Mouse (Mus musculus): ENCODE measurements around the gene Arg2. TPM values are rescaled to one million over a fixed set of nuclear protein-coding genes. Genes with fewer than 3 reads are reported as not detected.

Gene Arg2
- polyA plus RNA-seq, 1 experiment: not detected

- H3K4me3 ChIP-seq (ENCODE audit: insufficient read depth, low read length): peak overlapping the region; percentile 17
- peaks cover 8% of the 10 kb centered on the region for H3K4me1 ChIP-seq (ENCODE audit: control insufficient read depth, insufficient read depth, low read length)
- TF ChIP-seq POLR2A (IDR thresholded peaks at IDR 0.05; ENCODE audit: low read depth, low read length) (no peak), CTCF (IDR thresholded peaks at IDR 0.05; ENCODE audit: borderline replicate concordance, insufficient read depth, low read length) (no peak)
- H3K27ac ChIP-seq (ENCODE audit: insufficient read depth, low read length): no peak overlapping the region
These were observed 650 bp downstream of the Arg2 start for GRCm38 (mm10) chr12:79131178-79131675.

- H3K4me3 ChIP-seq (ENCODE audit: insufficient read depth, low read length): no peak overlapping the region
- TF ChIP-seq POLR2A (IDR thresholded peaks at IDR 0.05; ENCODE audit: low read depth, low read length): no peak
- TF ChIP-seq CTCF (IDR thresholded peaks at IDR 0.05; ENCODE audit: borderline replicate concordance, insufficient read depth, low read length): no peak
- H3K27ac ChIP-seq (ENCODE audit: insufficient read depth, low read length): no peak overlapping the region
- peaks cover 8% of the 10 kb centered on the region for H3K4me1 ChIP-seq (ENCODE audit: control insufficient read depth, insufficient read depth, low read length)
These were observed 1.3 kb downstream of the Arg2 start for GRCm38 (mm10) chr12:79131706-79132460.

GRCm38 (mm10) chr12:79134676-79135075 lies 4.1 kb downstream of the Arg2 start:
- H3K27ac ChIP-seq (ENCODE audit: insufficient read depth, low read length): no peak overlapping the region
- no peak for TF ChIP-seq POLR2A (IDR thresholded peaks at IDR 0.05; ENCODE audit: low read depth, low read length)
- TF ChIP-seq CTCF (IDR thresholded peaks at IDR 0.05; ENCODE audit: borderline replicate concordance, insufficient read depth, low read length): no peak
- H3K4me3 ChIP-seq (ENCODE audit: insufficient read depth, low read length): no peak overlapping the region
- H3K4me1 ChIP-seq (ENCODE audit: control insufficient read depth, insufficient read depth, low read length): peaks cover 8% of the 10 kb centered on the region

DNA sequence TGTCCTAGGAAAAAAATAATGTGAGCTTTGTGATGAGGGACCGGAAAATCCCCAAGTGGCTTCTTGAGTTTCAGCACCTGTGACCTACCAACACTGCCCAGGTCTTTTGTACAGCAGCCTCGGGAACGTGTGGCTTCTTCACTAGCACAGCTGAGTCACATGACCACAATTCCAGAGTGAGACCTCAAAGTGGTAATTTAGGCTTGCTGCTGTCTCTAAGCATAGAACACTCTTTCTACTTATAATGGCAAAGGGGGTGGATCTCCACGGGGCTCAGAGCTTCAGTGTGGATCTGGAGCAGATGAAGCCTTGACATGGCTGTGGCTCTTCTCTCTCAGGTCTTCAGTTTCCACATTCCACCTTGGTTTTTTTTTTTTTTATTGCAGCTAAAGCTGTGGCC lies 4.5 kb downstream of the Arg2 start:
- Histone ChIP-seq H3K4me3 (ENCODE audit: insufficient read depth, low read length) (no peak overlapping the region), H3K4me1 (ENCODE audit: control insufficient read depth, insufficient read depth, low read length) (peaks cover 8% of the 10 kb centered on the region), H3K27ac (ENCODE audit: insufficient read depth, low read length) (no peak overlapping the region)
- TF ChIP-seq POLR2A (IDR thresholded peaks at IDR 0.05; ENCODE audit: low read depth, low read length) (no peak), CTCF (IDR thresholded peaks at IDR 0.05; ENCODE audit: borderline replicate concordance, insufficient read depth, low read length) (no peak)

DNA sequence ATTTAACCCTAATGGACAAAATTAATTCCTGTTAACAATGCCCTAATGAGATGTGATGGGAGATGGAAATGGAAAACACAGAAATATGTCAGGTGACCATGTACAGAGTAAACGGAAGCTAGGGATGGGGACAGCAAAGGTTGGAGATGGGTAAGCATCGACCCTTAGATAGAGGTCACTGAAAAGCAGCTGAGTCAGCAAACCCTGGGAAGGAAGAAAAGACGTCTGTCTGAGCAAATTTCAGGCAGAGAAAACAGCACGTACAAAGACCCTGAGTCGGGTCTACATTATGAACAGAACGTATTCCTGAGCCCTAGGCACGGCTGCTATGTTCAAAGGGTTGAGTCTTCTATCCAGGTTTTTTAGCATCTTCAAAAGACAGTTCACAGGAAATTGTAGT lies 6.4 kb downstream of the Arg2 start:
- Histone ChIP-seq H3K4me1 (ENCODE audit: control insufficient read depth, insufficient read depth, low read length) (peaks cover 4% of the 10 kb centered on the region), H3K27ac (ENCODE audit: insufficient read depth, low read length) (no peak overlapping the region), H3K4me3 (ENCODE audit: insufficient read depth, low read length) (no peak overlapping the region)
- no peak for TF ChIP-seq POLR2A (IDR thresholded peaks at IDR 0.05; ENCODE audit: low read depth, low read length)
- no peak for TF ChIP-seq CTCF (IDR thresholded peaks at IDR 0.05; ENCODE audit: borderline replicate concordance, insufficient read depth, low read length)

- Histone ChIP-seq H3K27ac (ENCODE audit: insufficient read depth, low read length) (no peak overlapping the region), H3K4me3 (ENCODE audit: insufficient read depth, low read length) (no peak overlapping the region), H3K4me1 (ENCODE audit: control insufficient read depth, insufficient read depth, low read length) (no peaks in the 10 kb centered on the region)
- TF ChIP-seq CTCF (IDR thresholded peaks at IDR 0.05; ENCODE audit: borderline replicate concordance, insufficient read depth, low read length) (no peak), POLR2A (IDR thresholded peaks at IDR 0.05; ENCODE audit: low read depth, low read length) (no peak)
These were observed 8.4 kb downstream of the Arg2 start for GRCm38 (mm10) chr12:79138999-79139398.

GRCm38 (mm10) chr12:79139417-79139816 lies 8.8 kb downstream of the Arg2 start:
- TF ChIP-seq POLR2A (IDR thresholded peaks at IDR 0.05; ENCODE audit: low read depth, low read length) (no peak), CTCF (IDR thresholded peaks at IDR 0.05; ENCODE audit: borderline replicate concordance, insufficient read depth, low read length) (no peak)
- Histone ChIP-seq H3K4me1 (ENCODE audit: control insufficient read depth, insufficient read depth, low read length) (no peaks in the 10 kb centered on the region), H3K27ac (ENCODE audit: insufficient read depth, low read length) (no peak overlapping the region), H3K4me3 (ENCODE audit: insufficient read depth, low read length) (no peak overlapping the region)

DNA sequence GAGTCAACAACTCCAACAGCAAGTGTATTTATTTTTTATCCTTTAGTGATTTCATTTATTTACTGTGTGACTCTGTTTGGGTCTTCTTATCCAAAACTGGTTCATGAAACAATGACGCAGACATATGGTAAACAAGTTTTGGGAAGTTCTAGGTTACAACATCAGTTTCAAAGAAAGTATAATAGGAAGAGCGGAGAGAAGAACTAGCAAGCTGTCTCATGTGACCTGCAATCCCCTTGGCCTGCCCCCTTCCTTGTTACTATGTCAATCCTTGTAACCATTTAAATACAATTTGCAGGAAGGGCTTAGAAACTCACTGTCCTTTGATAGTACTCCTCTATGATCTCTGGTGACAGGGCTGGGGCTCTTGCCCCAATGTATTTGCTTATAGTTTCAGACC lies 10.2 kb downstream of the Arg2 start:
- H3K4me3 ChIP-seq (ENCODE audit: insufficient read depth, low read length): no peak overlapping the region
- no peaks in the 10 kb centered on the region for H3K4me1 ChIP-seq (ENCODE audit: control insufficient read depth, insufficient read depth, low read length)
- TF ChIP-seq CTCF (IDR thresholded peaks at IDR 0.05; ENCODE audit: borderline replicate concordance, insufficient read depth, low read length): no peak
- TF ChIP-seq POLR2A (IDR thresholded peaks at IDR 0.05; ENCODE audit: low read depth, low read length): no peak
- H3K27ac ChIP-seq (ENCODE audit: insufficient read depth, low read length): no peak overlapping the region

DNA sequence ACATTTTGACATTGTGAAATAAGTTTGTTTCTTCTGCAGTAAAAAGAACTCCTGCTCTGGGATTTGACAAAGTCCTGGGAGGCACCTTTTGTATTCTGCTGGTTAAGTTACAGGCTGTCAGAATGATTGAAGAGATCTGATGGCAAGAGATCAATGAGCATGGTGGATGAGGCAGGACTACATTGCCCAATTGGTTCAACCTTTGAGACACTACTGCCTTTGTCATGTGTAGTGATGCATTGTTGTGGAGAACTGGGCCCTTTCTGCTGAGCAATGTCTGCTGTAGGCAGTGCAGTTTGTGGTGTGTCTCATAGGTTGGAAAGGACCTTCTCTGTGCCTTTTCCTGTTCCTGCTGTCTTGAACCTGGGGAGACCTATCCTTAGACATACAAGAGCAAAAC lies 10.8 kb downstream of the Arg2 start:
- Histone ChIP-seq H3K4me3 (ENCODE audit: insufficient read depth, low read length) (no peak overlapping the region), H3K27ac (ENCODE audit: insufficient read depth, low read length) (no peak overlapping the region), H3K4me1 (ENCODE audit: control insufficient read depth, insufficient read depth, low read length) (no peaks in the 10 kb centered on the region)
- TF ChIP-seq POLR2A (IDR thresholded peaks at IDR 0.05; ENCODE audit: low read depth, low read length) (no peak), CTCF (IDR thresholded peaks at IDR 0.05; ENCODE audit: borderline replicate concordance, insufficient read depth, low read length) (no peak)

DNA sequence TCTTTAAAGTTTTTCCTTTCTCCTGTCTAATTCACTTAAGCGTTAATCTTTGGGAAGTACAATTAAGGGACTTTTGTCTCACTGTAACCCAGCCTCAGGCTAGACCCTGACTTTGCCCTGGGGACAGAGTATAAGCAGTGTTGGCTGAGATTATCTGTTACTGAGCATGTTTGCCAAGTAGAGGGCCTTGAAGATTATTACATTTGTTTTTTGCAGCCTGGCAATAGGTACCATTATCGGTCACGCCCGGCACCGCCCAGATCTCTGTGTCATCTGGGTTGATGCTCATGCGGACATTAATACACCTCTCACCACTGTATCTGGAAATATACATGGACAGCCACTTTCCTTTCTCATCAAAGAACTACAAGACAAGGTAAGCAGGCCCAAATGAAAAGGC lies 19.1 kb downstream of the Arg2 start:
- TF ChIP-seq CTCF (IDR thresholded peaks at IDR 0.05; ENCODE audit: borderline replicate concordance, insufficient read depth, low read length) (no peak), POLR2A (IDR thresholded peaks at IDR 0.05; ENCODE audit: low read depth, low read length) (no peak)
- H3K27ac ChIP-seq (ENCODE audit: insufficient read depth, low read length): no peak overlapping the region
- H3K4me1 ChIP-seq (ENCODE audit: control insufficient read depth, insufficient read depth, low read length): no peaks in the 10 kb centered on the region
- no peak overlapping the region for H3K4me3 ChIP-seq (ENCODE audit: insufficient read depth, low read length)

Measured in embryonic fibroblast, embryonic 13.5 days (primary cell).